Mouse (Mus musculus): ENCODE measurements around the gene Stard5.

The Stard5 gene

DNA sequence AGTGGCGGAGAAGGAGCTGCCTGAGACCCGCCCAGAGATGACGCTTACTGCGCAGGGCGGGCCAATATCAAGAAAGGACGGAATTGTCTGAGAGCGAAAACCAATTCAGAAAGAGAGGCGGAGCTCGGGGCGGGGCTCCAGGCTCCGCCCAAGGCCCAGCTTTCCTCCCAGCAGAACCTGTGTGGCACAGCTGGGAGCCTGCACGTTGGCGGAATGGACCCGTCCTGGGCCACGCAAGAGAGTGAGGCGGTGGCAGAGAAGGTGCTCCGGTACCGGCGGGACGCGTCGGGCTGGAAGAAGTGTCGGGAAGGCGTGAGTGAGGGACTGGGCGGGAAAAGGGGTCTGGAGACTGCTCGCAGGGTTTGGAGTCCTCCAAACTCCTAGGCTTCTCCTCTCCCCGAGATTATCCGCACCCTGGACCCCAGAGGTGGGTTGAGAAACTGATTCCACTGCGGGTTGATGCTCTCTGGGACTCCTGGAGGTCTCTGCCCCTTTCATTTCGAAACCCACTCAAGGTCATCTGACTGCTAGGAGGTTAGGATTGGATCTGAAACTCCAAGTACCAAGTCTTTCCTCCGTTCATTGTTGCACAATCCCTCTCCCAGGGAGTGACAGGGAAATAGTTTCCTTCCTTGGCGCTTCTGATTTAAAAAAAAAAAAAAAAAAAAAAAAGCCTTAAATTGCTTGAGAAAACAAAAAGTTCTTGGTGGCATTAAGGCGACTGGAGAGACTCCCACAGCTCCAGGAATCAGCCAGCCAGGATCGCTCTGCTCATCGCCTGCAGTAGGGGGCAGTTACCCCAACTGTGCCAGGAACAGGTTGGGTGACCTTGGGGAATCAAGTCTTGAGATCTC lies at the start of gene Stard5:
TSS of gene Stard5 (plus strand) at position 132 of the 854 bp plus-strand sequence.
- DNase-seq: peak; percentile 97

DNA sequence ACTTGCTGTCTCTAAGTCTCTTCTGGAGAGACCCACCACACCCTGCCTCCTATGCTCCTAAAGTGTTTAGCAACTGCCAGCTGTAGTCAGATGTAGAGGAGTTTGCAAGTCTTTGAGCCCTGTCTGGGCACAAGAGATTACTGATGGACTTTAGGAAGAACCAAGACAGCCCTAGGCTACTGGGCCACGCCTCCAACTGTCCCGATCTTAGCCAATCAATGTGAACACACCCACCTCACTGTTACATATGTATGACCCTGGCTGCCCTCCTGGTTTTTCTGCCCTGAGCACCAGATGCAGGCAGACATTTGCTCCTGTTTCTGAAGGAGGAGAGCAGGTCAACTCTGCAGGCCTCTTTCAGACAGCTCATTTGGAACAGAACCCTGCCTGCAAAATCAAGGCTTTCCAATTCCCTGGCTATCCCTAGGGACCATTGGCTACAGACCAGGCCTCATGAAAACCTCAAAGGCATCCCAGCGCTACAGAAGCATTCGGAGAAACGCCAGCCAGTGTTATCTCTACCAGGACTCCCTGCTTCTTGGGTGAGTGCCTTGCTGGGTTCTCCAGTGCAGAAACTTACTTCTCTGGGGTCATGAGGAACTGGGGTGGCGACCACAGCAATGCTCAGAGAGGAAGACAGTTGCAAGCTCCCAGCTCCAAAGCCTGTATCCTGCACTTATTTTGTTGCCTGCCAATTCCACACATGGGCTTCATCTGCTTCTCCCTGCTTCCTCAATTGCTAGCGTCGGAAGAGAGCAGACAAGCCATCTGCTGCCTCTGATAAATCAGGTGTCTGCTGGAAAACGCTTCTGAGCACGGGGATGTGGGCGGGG lies 46.9 kb upstream of the Stard5 start, which contains the start of gene Tmc3:
TSS of gene Tmc3 (plus strand) at position 289 of the 833 bp plus-strand sequence.
- peak; percentile 36 for DNase-seq

DNA sequence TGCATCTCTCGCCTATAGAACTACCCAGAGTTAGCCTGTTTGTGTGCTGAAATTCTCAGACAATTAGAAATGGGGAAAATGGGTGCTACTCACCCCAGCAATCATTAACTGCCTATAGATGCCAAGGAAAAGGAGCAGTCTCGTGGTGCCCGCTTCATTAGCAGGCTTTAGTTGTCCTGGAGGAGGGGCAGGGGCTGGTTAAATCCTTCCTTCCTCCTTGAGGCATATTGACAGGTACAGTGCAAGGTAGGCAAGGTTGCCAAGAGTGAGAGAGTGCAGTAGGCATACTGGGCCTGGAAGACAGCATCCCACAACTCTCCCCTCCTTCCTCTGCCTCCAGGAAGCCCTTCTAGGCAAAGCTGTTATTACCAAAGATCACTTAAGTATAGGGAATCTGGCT lies 37.7 kb upstream of the Stard5 start:
- DNase-seq: no peak

DNA sequence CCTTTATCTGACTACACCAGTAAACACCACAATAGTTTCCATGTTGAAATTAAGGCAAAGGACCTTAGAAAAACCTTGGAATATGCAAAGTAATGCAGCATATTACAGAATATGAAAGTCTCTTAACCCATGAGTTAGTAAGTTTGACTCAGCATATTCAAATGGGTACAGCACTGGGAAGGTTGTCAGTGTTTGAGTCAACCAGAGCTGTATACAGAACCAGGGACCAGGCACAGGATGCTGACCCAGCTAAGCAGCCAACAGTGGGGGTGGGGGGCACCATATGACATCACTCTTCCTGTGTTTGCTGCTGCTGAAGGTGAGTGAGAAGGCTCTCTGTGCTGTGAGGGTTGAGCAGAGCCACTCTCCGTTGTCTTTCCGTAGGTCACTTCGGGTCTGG lies 34.7 kb upstream of the Stard5 start:
- DNase-seq: no peak

- no peak for DNase-seq
These were observed 32.5 kb upstream of the Stard5 start for GRCm38 (mm10) chr7:83598997-83599912.

DNA sequence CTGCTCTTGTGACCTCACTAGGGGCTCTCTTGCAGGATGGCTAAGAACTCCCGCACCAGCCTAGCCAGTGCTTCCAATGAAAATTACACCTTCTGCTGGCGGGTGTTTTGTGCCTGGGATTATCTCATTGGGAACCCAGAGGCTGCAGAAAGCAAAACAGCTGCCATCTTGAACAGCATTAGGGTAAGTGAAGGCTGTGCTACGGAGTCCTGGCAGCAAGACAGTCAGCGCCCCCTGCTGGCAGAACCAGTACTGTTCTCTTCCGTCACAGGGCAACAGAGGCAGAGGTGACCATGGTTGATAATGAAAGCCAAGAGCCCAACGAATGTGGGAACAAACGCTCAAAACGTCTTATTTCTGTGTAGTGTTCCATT lies 31.9 kb upstream of the Stard5 start:
- peak; percentile 52 for DNase-seq

DNA sequence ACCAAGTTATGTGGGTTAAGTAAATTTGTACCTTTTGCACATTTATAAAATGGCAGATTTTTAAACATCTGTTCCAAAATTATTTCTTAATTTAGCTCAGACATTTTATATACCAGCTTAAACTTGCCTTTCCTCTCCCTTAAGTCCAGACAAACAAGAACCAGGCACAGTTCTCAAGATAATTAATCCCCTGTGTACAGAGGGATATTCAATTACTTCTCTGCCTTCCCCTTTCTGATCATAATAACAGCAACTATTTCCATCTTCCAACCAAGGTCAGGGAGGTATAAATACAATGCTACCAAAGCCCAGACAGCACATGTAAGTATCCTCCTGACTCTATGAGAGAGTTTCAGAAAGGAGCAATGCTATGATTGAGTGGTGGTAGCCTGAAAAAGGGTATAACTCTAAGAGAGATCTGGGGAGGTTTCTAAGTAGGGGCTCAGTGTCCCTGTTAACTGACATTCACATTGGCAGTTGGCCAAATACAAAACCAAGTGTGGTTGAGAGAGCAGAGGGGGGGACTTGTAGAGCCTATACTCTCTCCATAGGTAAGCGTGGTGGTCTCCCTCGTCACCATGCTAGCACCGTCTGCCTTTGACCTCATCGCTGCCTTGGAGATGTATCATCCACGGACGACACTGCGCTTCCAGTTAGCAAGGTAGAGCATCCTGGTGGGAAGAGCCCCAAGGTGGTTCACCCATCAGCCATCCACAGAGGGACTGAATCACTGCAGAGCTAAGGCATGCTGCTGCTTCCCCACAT lies 27.4 kb upstream of the Stard5 start:
- no peak for DNase-seq

- DNase-seq: no peak
These were observed 25.0 kb upstream of the Stard5 start for GRCm38 (mm10) chr7:83606796-83607195.

- DNase-seq: no peak
These were observed 21.9 kb upstream of the Stard5 start for GRCm38 (mm10) chr7:83609891-83610290.

GRCm38 (mm10) chr7:83611886-83612285 lies 19.9 kb upstream of the Stard5 start:
- DNase-seq: no peak

DNA sequence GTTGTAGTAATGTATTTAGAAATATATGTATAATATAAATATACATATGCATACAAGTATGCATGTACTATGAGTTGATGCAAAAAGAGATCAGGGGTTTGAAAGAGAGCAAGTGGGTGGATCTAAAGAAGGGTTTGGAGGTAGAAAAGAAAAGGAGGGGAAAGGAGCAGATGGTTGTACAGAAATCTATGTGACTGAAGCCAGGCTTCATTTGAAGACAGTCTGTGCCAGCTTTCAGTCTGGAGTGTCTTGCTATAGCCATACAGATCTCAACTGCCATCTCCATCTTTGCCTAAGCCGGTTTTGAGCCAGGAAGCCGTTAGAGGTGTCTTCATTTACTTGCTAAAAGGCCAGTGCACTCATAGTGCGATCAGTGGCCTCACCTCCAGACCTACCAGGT lies 16.5 kb upstream of the Stard5 start:
- no peak for DNase-seq

DNA sequence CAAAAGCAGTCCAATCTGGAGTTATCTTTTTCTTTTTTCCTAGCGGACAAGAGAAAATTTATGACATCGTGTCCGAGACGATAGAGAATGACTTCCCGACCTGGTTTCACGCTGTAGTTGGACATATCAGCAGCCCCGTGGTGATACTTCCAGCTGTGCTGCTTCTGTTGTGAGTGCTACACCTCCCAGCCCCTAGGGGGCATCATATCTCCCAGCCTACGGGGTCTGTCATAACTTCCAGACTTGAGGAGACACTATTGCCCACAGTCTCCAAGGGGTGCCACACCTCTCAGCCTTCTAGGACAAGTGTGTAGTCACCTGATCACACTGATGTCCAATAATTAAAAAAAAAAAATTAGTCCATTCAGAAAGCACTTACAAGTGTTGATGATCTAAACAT lies 15.9 kb upstream of the Stard5 start:
- no peak for DNase-seq

- DNase-seq: no peak
These were observed 15.5 kb upstream of the Stard5 start for GRCm38 (mm10) chr7:83616268-83616667.

DNA sequence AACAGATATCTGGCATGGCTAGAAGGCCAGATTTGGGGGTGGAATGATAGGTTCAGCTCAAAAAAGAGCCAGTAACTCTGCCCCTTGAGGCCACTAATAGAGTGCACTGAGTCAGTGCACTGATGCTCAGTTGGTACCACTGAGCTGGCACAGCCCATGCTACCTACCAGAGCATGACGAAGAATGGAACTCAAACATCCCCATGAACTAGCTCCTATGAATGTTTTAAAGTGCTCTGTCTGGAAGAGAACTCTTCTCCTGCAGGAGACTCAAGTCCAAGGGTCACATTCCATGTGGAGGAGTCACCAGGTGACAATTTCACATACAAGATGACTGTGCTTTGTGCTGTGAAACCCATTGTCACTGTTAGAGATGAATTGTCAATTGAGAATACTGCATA lies 13.1 kb upstream of the Stard5 start:
- DNase-seq: no peak

DNA sequence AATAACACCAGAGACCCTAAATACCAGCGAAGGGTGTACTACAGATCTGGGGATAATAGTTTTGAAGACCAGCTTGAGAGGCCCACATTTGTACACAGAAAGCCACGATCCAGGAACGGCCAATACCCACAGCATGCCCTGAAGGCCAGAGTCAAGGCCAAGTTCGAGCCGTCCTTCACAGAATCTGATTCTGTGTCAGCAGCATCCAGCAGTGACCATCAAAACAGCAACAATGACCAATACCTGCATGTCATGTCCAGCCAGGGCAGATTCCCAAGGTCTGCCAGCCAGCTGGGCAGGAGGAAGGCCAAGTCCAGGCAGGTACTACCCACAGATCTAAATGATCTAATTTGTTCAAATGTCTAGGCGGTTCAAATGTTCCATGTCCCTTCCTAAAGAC lies 9.2 kb upstream of the Stard5 start:
- no peak for DNase-seq

- DNase-seq: no peak
These were observed 7.7 kb upstream of the Stard5 start for GRCm38 (mm10) chr7:83624065-83624464.

- DNase-seq: no peak
These were observed 5.1 kb upstream of the Stard5 start for GRCm38 (mm10) chr7:83626557-83627257.

- no peak for DNase-seq
These were observed 4.4 kb upstream of the Stard5 start for GRCm38 (mm10) chr7:83627369-83627768.

- no peak for DNase-seq
These were observed 509 bp upstream of the Stard5 start for GRCm38 (mm10) chr7:83631073-83631827.

GRCm38 (mm10) chr7:83632682-83633120 lies 942 bp downstream of the Stard5 start:
- DNase-seq: no peak

- DNase-seq: no peak
These were observed 2.1 kb downstream of the Stard5 start for GRCm38 (mm10) chr7:83633856-83634255.
